Mouse (Mus musculus) embryonic facial prominence, embryonic 10.5 days (tissue): ENCODE measurements at regions not wholly inside any gene's neighbourhood (a gene's known extent, or its start where the extent isn't known, plus 50 kb on each side); places are given as distances from the start of the nearest gene placed in this dataset.

ENCODE experiments used
- DNase-seq: peaks from one replicate; pipeline ENCODE4 v3.0.0-alpha.2; 2017; ENCODE audit warnings: low spot score
- H3K27ac ChIP-seq: fragments of 300-500 bp; sonication (generic); replicated peaks from 2 replicates; pipeline ENCODE4 v1.5.1; 2016; ENCODE audit warnings: mild to moderate bottlenecking
- H3K27me3 ChIP-seq: fragments of 300-500 bp; sonication (generic); replicated peaks from 2 replicates; pipeline ENCODE4 v1.6.1; 2016; ENCODE audit warnings: low read depth, mild to moderate bottlenecking; ENCODE audit not compliant: poor library complexity, severe bottlenecking
- H3K36me3 ChIP-seq: fragments of 300-500 bp; sonication (generic); replicated peaks from 2 replicates; pipeline ENCODE4 v1.6.1; 2016; ENCODE audit warnings: mild to moderate bottlenecking, moderate library complexity
- H3K4me1 ChIP-seq: fragments of 300-500 bp; sonication (generic); 2 replicates; pipeline ENCODE4 v1.6.1; 2016
- H3K4me3 ChIP-seq: fragments of 300-500 bp; sonication (generic); 2 replicates; pipeline ENCODE4 v1.5.1; 2016; ENCODE audit warnings: mild to moderate bottlenecking, moderate library complexity
- H3K9me3 ChIP-seq: fragments of 300-500 bp; sonication (generic); 2 replicates; pipeline ENCODE4 v1.6.1; 2016; ENCODE audit warnings: mild to moderate bottlenecking
- WGBS: fragments of 180-500 bp; shearing (Covaris S2); methylation state at CpG from one replicate; pipeline ENCODE4 v1.1.7; 2016; 5-methylcytosine and 5-hydroxymethylcytosine counted together

DNA sequence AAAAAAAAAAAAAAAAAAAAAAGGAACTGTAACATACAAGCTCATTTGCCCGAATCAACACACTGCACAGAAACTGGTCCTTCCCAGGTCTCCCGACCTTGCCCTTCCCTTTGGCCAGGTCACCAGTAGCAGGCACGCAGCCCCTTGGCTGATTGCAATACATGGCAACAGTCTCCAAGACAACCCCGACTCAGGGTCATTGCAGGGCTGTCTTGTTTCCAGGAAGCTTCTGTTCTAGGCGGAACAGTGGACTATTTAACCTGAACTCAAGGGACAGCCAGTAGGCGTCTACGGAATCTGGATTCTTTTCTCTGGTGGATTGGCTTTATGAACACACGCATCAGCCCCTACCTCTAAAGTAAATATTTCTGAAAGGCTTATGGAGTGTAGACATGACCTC is 153.5 kb upstream of the Phactr1 start:
- no peaks in the 10 kb centered on the region for H3K9me3 ChIP-seq
- no peak overlapping the region for H3K27ac ChIP-seq
- H3K4me1 ChIP-seq: peaks cover 21% of the 10 kb centered on the region
- H3K27me3 ChIP-seq: peaks cover 1% of the 10 kb centered on the region; the same call in 1 of the 2 replicates
- H3K4me3 ChIP-seq: no peak overlapping the region
- H3K36me3 ChIP-seq: no peaks in the 10 kb centered on the region
- 25% methylated on average over 8 of the region's 8 CpGs for WGBS
- DNase-seq: peak; percentile 64

- 87% methylated on average over 2 of the region's 2 CpGs for WGBS
- no peak overlapping the region for H3K27ac ChIP-seq
- no peaks in the 10 kb centered on the region for H3K36me3 ChIP-seq
- peaks cover 21% of the 10 kb centered on the region for H3K4me1 ChIP-seq
- no peaks in the 10 kb centered on the region for H3K9me3 ChIP-seq
- H3K27me3 ChIP-seq: peaks cover 5% of the 10 kb centered on the region; the same call in 1 of the 2 replicates
- no peak overlapping the region for H3K4me3 ChIP-seq
- DNase-seq: no peak
Measured at GRCm38 (mm10) chr13:42528169-42528568, 152.3 kb upstream of the Phactr1 start.

- Histone ChIP-seq H3K27me3 (peaks cover 5% of the 10 kb centered on the region; the same call in 1 of the 2 replicates), H3K27ac (no peak overlapping the region), H3K4me3 (no peak overlapping the region), H3K36me3 (no peaks in the 10 kb centered on the region), H3K9me3 (peaks cover 4% of the 10 kb centered on the region; the same call in 1 of the 2 replicates), H3K4me1 (no peaks in the 10 kb centered on the region)
- 80% methylated on average over 7 of the region's 7 CpGs for WGBS
- no peak for DNase-seq
Measured at GRCm38 (mm10) chr13:42536501-42537210, 143.8 kb upstream of the Phactr1 start.

- Histone ChIP-seq H3K36me3 (no peaks in the 10 kb centered on the region), H3K4me1 (no peaks in the 10 kb centered on the region), H3K4me3 (no peak overlapping the region)
Measured at GRCm38 (mm10) chr13:42538046-42538445, 142.4 kb upstream of the Phactr1 start.

DNA sequence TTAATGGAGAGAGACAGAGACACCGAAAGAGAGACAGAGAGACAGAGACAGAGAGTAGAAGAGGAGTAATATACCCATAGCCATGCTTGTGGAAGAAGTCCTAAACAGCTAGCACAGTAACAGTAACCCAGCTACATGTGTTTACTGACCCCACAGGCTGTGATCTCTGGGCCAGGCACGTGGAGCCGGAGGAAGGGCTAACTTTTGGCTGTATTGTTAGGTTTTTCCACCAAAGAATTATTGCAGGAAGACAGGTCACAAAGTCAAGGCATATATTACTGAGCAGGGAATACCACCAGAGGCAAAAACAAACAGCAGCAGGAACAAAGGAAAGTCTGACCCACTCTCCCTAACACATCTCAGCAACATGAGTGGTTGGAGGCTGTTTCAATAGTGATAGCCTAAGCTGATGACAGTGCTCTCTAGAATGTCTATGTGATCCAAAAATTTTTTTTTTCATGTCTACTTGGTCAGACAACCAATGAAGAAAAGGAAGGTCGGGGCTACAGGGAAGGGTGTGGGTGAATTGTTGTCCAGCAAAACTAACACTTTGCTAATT is 135.8 kb upstream of the Phactr1 start:
- no peak overlapping the region for H3K27ac ChIP-seq
- no peak overlapping the region for H3K4me3 ChIP-seq
- 63% methylated on average over 4 of the region's 4 CpGs for WGBS
- 0 out of 2 replicates have a peak, but pooled peaks cover 3% of the 10 kb centered on the region for H3K4me1 ChIP-seq
- no peaks in the 10 kb centered on the region for H3K36me3 ChIP-seq
- no peaks in the 10 kb centered on the region for H3K27me3 ChIP-seq
- DNase-seq: no peak
- peaks cover 4% of the 10 kb centered on the region; the same call in 1 of the 2 replicates for H3K9me3 ChIP-seq

More at GRCm38 (mm10) chr13:42538046-42538445, 142.4 kb upstream of the Phactr1 start:
- WGBS: 86% methylated on average over 2 of the region's 2 CpGs
- DNase-seq: no peak
- H3K9me3 ChIP-seq: peaks cover 4% of the 10 kb centered on the region; the same call in 1 of the 2 replicates
- H3K27ac ChIP-seq: no peak overlapping the region
- no peaks in the 10 kb centered on the region for H3K27me3 ChIP-seq

DNA sequence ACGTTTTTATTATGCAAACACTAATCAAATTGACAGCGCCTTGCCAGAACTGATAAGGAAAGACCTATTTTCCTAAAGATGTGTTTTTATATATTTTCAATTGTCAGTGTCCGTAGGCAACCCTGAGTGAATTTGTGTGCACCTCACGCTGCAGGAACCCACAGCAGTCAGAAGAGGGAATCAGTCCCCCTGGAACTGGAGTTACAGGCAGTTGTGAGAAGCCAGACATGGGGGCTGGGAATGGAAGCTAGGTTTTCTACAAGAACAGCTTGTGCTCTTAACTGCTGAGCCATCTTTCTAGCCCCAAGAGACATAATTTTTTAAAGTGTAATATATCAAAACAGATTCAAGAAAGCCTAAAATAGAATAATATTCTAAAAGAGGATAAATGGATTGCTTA is 134.0 kb upstream of the Phactr1 start:
- Histone ChIP-seq H3K27me3 (no peaks in the 10 kb centered on the region), H3K4me3 (no peak overlapping the region), H3K4me1 (0 out of 2 replicates have a peak, but pooled peaks cover 3% of the 10 kb centered on the region), H3K9me3 (no peaks in the 10 kb centered on the region), H3K27ac (no peak overlapping the region), H3K36me3 (no peaks in the 10 kb centered on the region)
- DNase-seq: no peak
- 79% methylated on average over 4 of the region's 4 CpGs for WGBS

GRCm38 (mm10) chr13:42546851-42547250 is 133.6 kb upstream of the Phactr1 start:
- DNase-seq: no peak
- WGBS: 91% methylated on average over 10 of the region's 10 CpGs
- Histone ChIP-seq H3K4me1 (0 out of 2 replicates have a peak, but pooled peaks cover 3% of the 10 kb centered on the region), H3K9me3 (no peaks in the 10 kb centered on the region), H3K36me3 (no peaks in the 10 kb centered on the region), H3K27me3 (no peaks in the 10 kb centered on the region), H3K4me3 (no peak overlapping the region), H3K27ac (no peak overlapping the region)

GRCm38 (mm10) chr13:42549021-42549559 is 131.3 kb upstream of the Phactr1 start:
- H3K27me3 ChIP-seq: no peaks in the 10 kb centered on the region
- no peaks in the 10 kb centered on the region for H3K9me3 ChIP-seq
- DNase-seq: no peak
- peaks cover 8% of the 10 kb centered on the region for H3K4me1 ChIP-seq
- H3K4me3 ChIP-seq: no peak overlapping the region
- no peak overlapping the region for H3K27ac ChIP-seq
- 78% methylated on average over 5 of the region's 5 CpGs for WGBS
- no peaks in the 10 kb centered on the region for H3K36me3 ChIP-seq

- DNase-seq: no peak
- H3K9me3 ChIP-seq: no peaks in the 10 kb centered on the region
- WGBS: 89% methylated on average over 4 of the region's 4 CpGs
- H3K4me3 ChIP-seq: no peak overlapping the region
- peaks cover 5% of the 10 kb centered on the region for H3K4me1 ChIP-seq
- H3K36me3 ChIP-seq: no peaks in the 10 kb centered on the region
- no peaks in the 10 kb centered on the region for H3K27me3 ChIP-seq
- no peak overlapping the region for H3K27ac ChIP-seq
Measured at GRCm38 (mm10) chr13:42554961-42555360, 125.5 kb upstream of the Phactr1 start.

DNA sequence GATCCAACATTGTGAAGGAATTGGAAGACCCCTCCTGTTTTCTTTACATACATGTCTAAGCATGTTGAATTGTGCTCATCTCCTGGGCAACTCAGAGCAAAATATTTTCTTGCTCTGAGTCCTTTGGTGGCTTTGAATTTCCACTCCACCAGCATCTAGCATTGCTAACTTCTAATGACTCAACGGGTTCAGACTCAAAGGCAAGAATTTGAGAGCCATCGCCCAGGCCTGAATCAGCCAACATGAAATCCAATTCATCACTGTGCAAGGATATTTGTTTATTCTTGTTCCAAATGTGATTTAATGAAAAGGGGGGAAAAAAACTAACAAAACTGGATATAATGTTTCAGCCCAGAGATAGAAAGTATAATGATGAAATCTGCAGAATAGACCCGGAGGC is 121.9 kb upstream of the Phactr1 start:
- Histone ChIP-seq H3K4me1 (no peaks in the 10 kb centered on the region), H3K9me3 (no peaks in the 10 kb centered on the region), H3K36me3 (no peaks in the 10 kb centered on the region), H3K27me3 (no peaks in the 10 kb centered on the region), H3K27ac (no peak overlapping the region), H3K4me3 (no peak overlapping the region)
- WGBS: 91% methylated on average over 3 of the region's 3 CpGs
- no peak for DNase-seq

DNA sequence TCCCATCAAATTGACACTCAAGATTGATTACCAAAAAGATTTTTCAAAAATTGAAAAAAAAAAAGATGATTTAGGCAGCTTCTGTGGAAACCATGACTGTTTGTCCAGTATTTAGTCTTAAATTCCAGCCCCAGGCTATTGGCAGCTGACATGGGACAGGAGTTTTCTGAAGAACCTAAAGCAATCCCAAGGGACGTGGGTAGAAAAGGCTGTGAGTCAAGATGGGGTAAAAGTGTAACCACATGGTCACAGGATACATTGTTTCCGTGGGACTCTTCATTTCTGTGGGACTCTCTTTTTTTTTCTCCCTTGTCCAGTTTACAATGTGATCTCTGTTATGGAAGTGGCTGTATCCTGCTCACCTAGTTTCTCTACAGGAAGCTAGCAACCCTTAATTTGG is 119.0 kb upstream of the Phactr1 start:
- no peaks in the 10 kb centered on the region for H3K4me1 ChIP-seq
- H3K4me3 ChIP-seq: no peak overlapping the region
- 60% methylated on average over 2 of the region's 2 CpGs for WGBS
- H3K27ac ChIP-seq: no peak overlapping the region
- no peak for DNase-seq
- no peaks in the 10 kb centered on the region for H3K9me3 ChIP-seq
- H3K36me3 ChIP-seq: no peaks in the 10 kb centered on the region
- no peaks in the 10 kb centered on the region for H3K27me3 ChIP-seq

- Histone ChIP-seq H3K9me3 (no peaks in the 10 kb centered on the region), H3K27ac (no peak overlapping the region), H3K27me3 (no peaks in the 10 kb centered on the region), H3K36me3 (no peaks in the 10 kb centered on the region), H3K4me1 (no peaks in the 10 kb centered on the region), H3K4me3 (no peak overlapping the region)
- 88% methylated on average over 26 of the region's 26 CpGs for WGBS
- DNase-seq: no peak
Measured at GRCm38 (mm10) chr13:42565291-42566058, 114.9 kb upstream of the Phactr1 start.
